Mouse (Mus musculus) cortical plate, adult 2 months (tissue): ENCODE data around the gene Pnpla2.

Experiments used
- CTCF ChIP-seq: fragments of 200-500 bp; IDR thresholded peaks from 2 replicates; pipeline ENCODE4 v1.5.1; 2011; ENCODE audit warnings: mild to moderate bottlenecking, control low read depth, low read length; ENCODE audit not compliant: insufficient read depth; ENCODE audit errors: extremely low read depth
- POLR2A ChIP-seq: fragments of 200-500 bp; IDR thresholded peaks from 2 replicates; pipeline ENCODE4 v1.6.1; 2011; ENCODE audit warnings: mild to moderate bottlenecking, low read length, control low read depth; ENCODE audit not compliant: insufficient read depth; ENCODE audit errors: extremely low read depth

DNA sequence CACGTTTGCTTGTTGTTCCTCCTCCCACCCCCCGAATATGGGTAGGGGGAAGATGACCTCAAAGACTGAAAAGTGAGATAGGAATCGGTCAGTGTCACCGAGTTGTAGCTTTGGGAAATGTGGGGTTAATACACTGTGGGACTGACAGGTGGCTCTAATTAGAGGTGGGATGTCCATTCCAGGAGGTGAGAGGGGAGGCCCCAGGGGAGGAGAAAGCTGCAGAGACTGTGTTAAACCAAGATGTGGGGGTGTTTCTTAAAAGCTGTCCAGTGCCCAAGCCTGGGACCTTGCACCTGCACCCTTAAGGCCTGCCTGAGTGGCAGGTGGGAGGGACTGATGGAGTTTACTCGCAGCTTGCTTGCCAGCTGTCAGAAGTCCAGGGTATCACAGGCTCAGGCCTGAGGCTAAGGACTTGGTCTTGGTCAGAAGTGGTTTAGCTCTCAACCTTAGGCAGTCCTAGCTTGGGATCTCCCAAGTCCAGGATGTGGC lies 7.4 kb downstream of the Pnpla2 start:
- no peak for TF ChIP-seq CTCF
- no peak for TF ChIP-seq POLR2A
